Mouse (Mus musculus) regulatory T cell (primary cell): ENCODE results near the gene Grsf1.

Experiments used
- in situ Hi-C: fragments of 300-600 bp; cut with MboI, MseI; formaldehyde crosslinking; loops from one replicate; pipeline ENCODE4 v1.15.1; 2025; ENCODE audit warnings: high pct_unique_total_duplicates

Gene Grsf1

GRCm38 (mm10) chr5:88688583-88689187, 12.7 kb upstream of the Grsf1 start:
- in situ Hi-C loops = no loop called here

DNA sequence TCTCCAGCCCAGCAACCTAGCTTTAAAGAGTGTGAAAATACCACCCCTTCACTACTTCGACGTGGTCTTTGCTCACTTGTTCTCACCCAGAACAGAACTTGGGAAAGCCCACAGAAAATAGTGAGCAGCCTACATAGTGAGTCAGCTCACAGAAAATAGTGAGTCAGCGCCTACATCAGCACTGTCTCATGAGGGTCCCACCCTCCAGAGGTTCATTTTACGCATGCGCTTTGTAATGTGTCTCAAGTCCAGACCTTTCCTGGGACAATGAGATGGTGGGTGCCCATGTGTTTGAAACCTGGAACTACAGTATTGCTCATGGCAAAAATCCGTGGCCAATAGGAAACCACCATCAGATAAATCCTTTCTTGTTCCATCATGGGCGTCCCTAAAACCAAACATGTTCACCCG, 12.0 kb upstream of the Grsf1 start:
- in situ Hi-C loops = no loop called here

GRCm38 (mm10) chr5:88685745-88686299, 9.9 kb upstream of the Grsf1 start:
- in situ Hi-C loops = no loop called here

- in situ Hi-C loops = no loop called here
Observed at GRCm38 (mm10) chr5:88685306-88685705, 9.3 kb upstream of the Grsf1 start.

DNA sequence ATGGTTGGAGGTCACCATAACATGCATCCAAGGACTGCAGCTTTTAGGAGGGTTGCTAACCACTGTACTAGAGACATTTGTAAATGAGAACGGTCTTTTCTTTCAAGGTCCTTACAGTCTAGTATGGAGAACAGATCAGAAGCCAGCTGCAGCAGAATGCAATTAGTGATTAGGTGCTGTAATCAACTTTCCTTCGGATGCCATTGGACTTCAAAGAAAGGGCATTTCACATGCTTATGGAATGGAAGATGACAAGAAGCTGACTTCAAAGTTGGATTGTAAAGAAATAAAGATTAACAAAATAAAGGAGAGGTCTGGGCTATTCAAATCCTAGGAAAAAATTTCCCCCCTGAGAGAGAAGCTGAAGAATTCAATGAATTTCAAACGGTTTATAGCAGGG, 8.3 kb upstream of the Grsf1 start:
- in situ Hi-C loops = no loop called here

DNA sequence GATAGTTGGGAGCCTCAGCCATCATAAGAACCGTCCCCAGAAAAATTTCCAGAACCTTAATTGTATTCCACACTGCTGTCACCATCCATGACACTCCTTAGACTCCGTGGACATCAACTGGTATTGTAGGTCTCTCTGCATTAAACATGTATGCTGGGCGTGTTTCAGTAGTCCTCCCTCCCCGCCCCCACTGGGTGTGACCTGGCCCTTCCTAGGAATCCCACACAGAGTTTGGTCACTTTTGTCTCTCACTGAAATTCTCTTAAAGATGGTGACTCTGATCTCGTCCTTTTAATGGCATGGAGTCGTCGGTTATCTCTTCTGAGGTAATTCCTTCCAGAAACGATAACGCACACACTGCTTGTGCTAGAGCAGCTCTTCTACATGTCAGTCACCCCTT, 7.7 kb upstream of the Grsf1 start:
- in situ Hi-C loops = no loop called here

- in situ Hi-C loops = no loop called here
Observed at GRCm38 (mm10) chr5:88680567-88680966, 4.6 kb upstream of the Grsf1 start.

DNA sequence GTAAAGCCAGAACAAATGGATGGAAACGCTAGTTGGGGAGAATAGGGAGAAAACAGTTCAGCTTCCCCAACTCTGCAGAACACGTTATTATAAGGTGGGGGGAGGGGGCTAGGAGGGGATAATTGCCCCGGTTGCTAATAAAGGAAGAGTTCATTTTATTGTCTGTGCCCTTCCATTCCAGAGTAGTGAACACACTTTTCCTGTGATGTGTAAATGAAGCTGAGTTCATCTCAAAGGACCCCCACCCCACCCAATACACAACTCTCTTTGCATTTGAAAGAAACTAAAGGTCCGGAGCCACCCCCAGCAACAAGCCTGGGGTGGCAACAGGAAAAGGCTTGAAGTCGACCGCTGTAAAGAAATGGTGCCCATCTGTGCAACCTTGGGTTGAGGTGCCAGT, 3.4 kb upstream of the Grsf1 start:
- in situ Hi-C loops = no loop called here

DNA sequence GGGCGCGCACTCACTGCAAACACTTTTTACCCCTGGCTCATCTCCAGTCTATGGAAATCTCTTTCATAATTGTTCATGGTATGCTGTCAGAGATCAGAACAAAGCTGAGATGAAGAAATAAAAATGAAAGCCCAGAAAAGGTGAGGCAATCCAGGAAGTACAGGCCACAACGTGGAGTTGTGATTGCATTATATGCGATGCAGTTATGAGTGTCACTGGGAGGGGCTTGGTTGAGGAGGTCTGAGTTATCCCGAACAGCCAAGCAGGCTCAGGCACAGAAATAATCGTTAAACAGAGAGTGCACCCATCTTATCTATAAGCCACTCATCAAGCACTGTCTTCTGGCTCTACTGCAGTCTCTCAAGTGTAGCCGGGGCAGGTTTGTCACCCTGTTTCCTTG, 3.0 kb upstream of the Grsf1 start:
- in situ Hi-C loops = no loop called here

DNA sequence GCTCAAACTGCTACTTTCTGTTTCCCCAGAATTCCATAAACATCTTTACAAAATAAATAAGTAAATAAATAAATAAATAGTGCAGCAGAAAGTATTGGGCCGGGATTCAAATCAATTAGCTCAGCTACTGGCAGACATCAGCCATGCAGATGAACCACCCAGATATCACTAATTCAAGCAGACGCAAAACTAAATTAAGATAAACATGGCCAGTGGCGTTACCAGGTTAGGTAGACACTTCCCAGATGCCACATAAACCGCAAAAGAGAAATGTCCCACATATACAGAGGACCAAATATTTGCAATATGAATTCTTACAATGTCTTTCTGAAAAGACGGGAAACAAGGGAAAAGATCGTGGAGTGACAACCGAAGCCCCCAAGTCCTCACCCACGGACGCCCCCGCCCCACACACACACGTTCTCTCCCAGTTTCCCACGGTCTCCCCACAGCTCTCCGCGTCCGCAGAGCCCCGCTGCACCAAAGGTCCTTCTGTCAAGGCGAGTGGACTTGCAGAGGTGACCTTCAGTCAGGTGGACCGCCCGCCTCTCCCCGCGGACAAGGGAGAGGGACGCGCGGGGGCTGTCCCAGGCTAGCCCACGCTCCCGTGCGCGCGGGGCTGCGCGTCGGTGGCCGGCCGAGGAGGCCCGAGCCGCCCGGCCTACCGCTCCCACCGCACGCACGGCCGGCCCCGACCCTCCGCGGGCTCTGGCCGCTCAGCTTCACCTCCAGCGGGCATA, 1.1 kb downstream of the Grsf1 start:
- in situ Hi-C loops = no loop called here

DNA sequence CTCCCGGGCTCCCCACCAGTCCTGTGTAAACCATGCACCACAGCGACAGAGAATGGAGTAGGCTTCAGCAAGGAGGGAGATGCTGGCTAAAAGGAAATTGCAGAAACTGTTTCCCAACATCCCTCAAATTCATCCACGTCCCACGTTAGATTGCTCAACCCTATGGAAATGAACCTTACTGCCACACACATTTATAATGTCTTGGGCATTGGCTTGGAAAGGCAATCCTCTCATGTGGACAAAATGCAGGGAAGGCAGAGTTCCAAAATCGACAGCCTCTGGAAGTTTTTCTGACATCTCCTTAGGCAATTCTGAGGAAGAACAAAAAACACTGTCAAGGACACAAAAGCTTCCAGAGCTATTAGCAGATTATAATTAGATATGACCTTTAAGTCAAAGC, 12.1 kb downstream of the Grsf1 start:
- in situ Hi-C loops = no loop called here

DNA sequence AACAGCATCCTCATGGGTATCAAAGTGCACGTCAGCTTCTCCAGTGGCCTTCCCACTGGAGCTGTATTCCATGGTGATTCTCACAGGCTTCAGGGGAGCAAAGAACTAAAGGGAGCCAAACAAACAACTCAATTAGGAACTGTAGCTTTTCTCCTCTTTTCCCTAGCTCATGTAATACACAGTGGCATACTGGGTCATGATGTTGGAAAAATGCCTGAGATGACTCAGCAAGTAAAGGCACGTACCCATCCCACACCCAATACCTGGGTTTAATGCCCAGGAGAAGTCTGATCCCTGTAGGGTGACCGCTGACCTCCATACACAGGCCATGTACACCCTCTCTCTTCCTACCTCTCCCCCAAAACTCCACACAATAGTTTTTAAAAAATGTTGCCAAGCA, 12.8 kb downstream of the Grsf1 start:
- in situ Hi-C loops = no loop called here

GRCm38 (mm10) chr5:88657868-88658267, 18.1 kb downstream of the Grsf1 start:
- in situ Hi-C loops = no loop called here

DNA sequence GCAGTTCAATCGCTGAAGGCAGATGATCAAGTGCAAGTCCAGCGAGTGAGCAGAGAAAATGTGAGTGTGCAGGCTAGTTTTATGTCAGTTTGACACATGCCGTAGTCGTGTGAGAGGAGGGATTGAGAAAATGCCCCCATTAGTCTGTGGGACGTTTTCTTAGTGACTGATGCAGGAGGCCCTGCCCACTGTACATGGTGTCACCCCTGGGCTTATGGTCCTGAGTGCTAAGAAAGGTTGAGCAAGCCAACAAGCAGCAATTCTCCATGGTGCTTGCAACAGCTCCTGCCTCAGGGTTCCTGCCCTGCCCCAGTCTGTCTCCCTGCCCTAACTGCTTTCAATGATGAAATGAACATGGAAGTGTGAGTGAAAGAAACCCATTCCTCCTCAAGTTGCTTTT, 23.4 kb downstream of the Grsf1 start:
- in situ Hi-C loops = no loop called here

GRCm38 (mm10) chr5:88649250-88650173, 26.5 kb downstream of the Grsf1 start:
- in situ Hi-C loops = no loop called here

- in situ Hi-C loops = no loop called here
Observed at GRCm38 (mm10) chr5:88645405-88645804, 30.6 kb downstream of the Grsf1 start.

DNA sequence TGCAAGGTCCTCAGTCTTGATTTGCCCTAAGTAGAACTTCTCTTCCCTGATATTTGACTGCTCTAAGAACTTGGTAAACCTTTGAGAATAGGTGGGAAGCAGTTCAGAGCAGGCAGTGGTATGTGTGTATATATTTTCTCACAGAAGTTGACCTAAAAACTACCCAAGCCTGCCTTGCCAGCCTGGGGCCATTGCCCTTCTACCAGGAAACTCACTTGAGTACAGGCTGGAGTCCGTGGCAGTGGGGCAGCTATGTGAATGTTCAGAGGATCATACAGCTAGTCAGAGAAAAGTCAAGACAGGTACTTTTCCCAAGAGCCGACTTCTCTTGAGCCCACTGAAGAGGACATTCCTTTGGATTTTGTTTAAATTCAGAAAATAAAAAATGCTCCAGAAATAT, 31.1 kb downstream of the Grsf1 start:
- in situ Hi-C loops = no loop called here

GRCm38 (mm10) chr5:88643491-88643890, 32.5 kb downstream of the Grsf1 start:
- in situ Hi-C loops = no loop called here

GRCm38 (mm10) chr5:88642786-88643185, 33.2 kb downstream of the Grsf1 start:
- in situ Hi-C loops = no loop called here

DNA sequence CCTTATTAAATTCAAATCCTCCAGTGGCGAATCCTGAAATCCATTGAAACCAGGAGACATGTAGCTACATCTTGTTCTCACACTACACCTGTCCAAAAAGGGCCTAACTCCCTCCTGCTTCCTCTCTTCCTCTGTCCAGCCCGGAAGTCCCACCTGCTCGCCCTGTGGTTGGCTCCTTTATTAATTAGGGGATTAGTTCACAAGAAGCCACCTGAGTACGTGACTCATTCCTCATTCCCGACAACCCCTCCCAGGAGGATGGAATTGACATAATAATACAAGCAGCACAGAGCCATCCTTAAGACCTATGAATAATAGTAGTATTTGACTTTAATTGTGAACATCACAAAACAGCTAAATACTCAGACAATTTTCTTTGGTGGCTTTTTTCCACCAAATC, 41.9 kb downstream of the Grsf1 start:
- in situ Hi-C loops = no loop called here

DNA sequence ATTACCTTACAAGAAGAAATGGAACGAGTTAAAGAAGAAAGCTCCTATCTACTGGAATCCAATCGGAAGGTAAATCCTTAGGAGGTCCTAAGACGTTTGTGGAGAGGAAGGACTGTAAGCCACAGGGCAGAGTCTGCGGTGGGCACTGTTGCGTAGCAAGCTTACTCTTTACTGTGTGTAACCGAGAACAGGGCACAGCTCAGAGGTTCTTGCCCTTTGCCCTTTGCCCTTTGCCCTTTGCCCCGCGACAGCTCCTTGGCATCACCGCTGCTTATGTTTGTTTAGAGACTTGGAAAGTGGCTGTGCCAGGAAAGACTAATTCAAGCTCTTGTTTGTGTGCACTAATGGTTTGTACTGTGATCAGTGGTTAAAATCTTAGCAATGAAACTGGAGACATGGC, 43.5 kb downstream of the Grsf1 start:
- in situ Hi-C loops = no loop called here

DNA sequence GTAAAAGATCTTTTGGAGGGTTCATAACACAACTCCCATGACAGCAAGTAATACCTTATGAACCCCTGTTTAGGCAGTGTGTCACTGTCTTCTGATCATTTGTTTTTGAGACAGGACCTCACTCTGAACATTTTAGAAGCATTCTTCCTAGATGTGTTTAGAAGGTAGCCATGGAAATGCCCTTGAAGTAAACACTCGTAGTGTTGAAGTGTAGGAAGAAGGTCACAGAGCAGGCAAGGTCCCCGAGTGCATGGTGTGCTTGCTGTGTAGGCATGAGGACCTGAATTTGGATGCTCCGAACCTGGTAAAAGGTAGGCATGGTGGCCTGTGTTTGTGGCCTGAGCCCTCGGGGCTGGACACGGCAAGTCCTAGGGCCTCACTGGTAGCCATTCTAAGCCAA, 44.4 kb downstream of the Grsf1 start:
- in situ Hi-C loops = no loop called here
